Mouse (Mus musculus) forebrain, embryonic 12.5 days (tissue): ENCODE measurements at regions not wholly inside any gene's neighbourhood (a gene's known extent, or its start where the extent isn't known, plus 50 kb on each side); places are given as distances from the start of the nearest gene placed in this dataset.

Source experiments
- ATAC-seq: fragments of 200-750 bp; cut with Nextera tagmentation; 2 replicates; pipeline ENCODE4 v1.8.0; 2017; ENCODE audit warnings: moderate TSS enrichment; ENCODE audit not compliant: low FRiP score
- H3K27ac ChIP-seq: fragments of 300-500 bp; sonication (generic); 2 replicates; pipeline ENCODE4 v1.5.1; 2016; ENCODE audit warnings: mild to moderate bottlenecking
- H3K27me3 ChIP-seq: fragments of 300-500 bp; sonication (generic); 2 replicates; pipeline ENCODE4 v1.6.1; 2016; ENCODE audit warnings: mild to moderate bottlenecking
- H3K36me3 ChIP-seq: fragments of 300-500 bp; sonication (generic); replicated peaks from 2 replicates; pipeline ENCODE4 v1.6.1; 2016; ENCODE audit warnings: mild to moderate bottlenecking
- H3K4me1 ChIP-seq: fragments of 300-500 bp; sonication (generic); 2 replicates; pipeline ENCODE4 v1.6.1; 2016
- H3K4me2 ChIP-seq: fragments of 300-500 bp; sonication (generic); 2 replicates; pipeline ENCODE4 v1.6.1; 2016; ENCODE audit warnings: mild to moderate bottlenecking, moderate library complexity
- H3K4me3 ChIP-seq: fragments of 300-500 bp; sonication (generic); replicated peaks from 2 replicates; pipeline ENCODE4 v1.5.1; 2016; ENCODE audit warnings: mild to moderate bottlenecking
- H3K9ac ChIP-seq: fragments of 300-500 bp; sonication (generic); 2 replicates; pipeline ENCODE4 v1.6.1; 2016; ENCODE audit warnings: mild to moderate bottlenecking
- H3K9me3 ChIP-seq: fragments of 300-500 bp; sonication (generic); 2 replicates; pipeline ENCODE4 v1.6.1; 2016
- WGBS: fragments of 180-500 bp; shearing (Covaris S2); methylation state at CpG from one replicate; pipeline ENCODE4 v1.1.7; 2016; 5-methylcytosine and 5-hydroxymethylcytosine counted together

DNA sequence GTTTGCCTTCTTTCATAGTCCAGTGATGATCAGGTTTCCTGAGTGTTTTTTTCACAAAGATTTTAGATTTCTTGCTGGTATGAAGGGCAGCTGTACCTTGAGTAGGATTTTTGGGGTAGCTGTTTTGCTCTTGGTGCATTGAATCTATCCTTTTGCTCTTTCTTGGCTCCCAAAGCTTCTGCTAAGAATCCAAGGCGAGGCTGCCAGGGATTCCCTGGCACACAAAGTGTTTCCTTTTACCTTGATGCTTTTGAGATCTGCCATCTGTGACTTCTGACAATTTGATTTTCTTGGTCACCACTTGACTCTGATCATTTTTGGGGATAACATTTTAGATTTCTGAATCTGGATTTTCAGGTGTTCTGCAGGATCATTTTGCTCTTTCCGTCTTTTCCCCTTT, 144.3 kb upstream of the Ghitm start:
- no peak overlapping the region for H3K27ac ChIP-seq
- no peaks in the 10 kb centered on the region for H3K36me3 ChIP-seq
- H3K4me2 ChIP-seq = no peak overlapping the region
- no peak overlapping the region for H3K4me3 ChIP-seq
- WGBS = 86% methylated on average over 2 of the region's 2 CpGs
- no peak overlapping the region for H3K9ac ChIP-seq
- H3K27me3 ChIP-seq = no peaks in the 10 kb centered on the region
- no peaks in the 10 kb centered on the region for H3K9me3 ChIP-seq
- no peak for ATAC-seq
- 0 out of 2 replicates have a peak, but pooled peaks cover 2% of the 10 kb centered on the region for H3K4me1 ChIP-seq

DNA sequence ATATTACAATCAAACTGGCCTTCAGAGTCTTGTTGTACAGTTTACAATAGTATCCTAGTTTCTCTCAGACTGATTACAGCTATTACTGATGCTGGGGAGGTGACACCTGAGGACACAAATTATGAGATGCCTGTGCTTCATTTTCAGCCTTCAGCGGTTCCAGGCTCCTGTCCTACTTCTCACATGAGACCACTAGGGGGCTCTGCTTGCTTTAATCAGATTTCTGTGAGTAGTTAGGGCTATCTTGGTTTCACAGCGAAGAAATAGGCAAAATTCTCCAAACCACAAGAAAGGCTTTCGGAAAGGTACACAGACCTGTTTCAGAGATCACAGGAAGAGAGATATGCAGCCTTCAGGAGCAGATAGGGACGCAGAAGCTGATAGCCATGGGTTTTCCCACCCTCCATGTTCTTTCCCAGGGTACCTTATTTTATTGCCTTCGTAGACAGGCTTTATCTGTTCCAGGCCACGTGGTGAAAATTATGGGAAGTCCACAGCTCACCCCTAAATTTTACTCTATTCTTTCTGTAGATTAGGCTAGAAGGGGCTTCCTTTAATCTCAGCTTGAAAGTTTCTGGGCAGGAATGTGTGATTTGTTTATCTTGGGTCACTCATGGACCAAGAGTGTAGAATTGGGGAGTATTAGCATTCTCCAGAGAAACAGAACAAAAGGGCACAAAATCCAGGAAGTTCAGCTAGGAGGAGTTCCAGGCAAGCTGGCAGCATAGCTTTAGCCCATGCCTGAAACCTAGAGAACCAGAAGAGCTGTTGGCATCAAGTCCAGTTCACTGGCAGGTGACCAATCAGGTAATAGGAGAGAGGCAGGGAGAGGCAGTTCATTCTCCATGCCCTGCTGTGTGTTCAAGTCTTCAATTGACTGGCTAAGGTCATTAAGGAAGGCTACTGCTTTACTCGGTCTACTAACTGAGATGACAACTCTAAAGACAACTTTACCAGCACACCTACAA, 141.9 kb upstream of the Ghitm start:
- H3K9me3 ChIP-seq = no peaks in the 10 kb centered on the region
- no peaks in the 10 kb centered on the region for H3K36me3 ChIP-seq
- no peak overlapping the region for H3K4me2 ChIP-seq
- WGBS = 66% methylated on average over 7 of the region's 7 CpGs
- no peak for ATAC-seq
- no peaks in the 10 kb centered on the region for H3K4me1 ChIP-seq
- no peak overlapping the region for H3K9ac ChIP-seq
- H3K27ac ChIP-seq = no peak overlapping the region
- H3K27me3 ChIP-seq = no peaks in the 10 kb centered on the region
- H3K4me3 ChIP-seq = no peak overlapping the region

DNA sequence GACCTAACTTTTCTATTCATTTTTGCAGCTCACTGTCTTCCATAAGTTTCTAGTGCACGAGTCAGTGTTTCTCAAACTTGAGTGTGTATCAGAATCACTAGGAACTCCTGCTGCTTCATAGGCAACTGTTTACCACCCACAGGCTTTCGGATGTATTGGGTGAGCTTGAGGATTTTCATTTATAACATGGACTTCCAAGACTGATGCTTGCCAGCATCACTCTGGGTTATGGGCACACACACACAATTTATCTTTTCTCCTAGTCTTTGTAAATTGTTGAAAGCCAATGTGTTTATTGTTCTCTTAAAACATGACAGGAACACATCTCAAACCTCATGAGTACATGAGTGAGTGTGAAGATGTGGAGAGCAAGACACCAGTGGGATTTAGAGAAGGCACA, 137.0 kb upstream of the Ghitm start:
- 75% methylated on average over 2 of the region's 2 CpGs for WGBS
- Histone ChIP-seq H3K27me3 (no peaks in the 10 kb centered on the region), H3K27ac (no peak overlapping the region; the same call in 1 of the 2 replicates), H3K4me2 (no peak overlapping the region), H3K4me3 (no peak overlapping the region), H3K4me1 (peaks cover 12% of the 10 kb centered on the region), H3K9me3 (no peaks in the 10 kb centered on the region), H3K36me3 (no peaks in the 10 kb centered on the region), H3K9ac (no peak overlapping the region)
- ATAC-seq = no peak

- Histone ChIP-seq H3K9ac (no peak overlapping the region), H3K27me3 (no peaks in the 10 kb centered on the region), H3K4me1 (peaks cover 12% of the 10 kb centered on the region), H3K36me3 (no peaks in the 10 kb centered on the region), H3K27ac (peak overlapping the region; percentile 31; the same call in 1 of the 2 replicates), H3K4me3 (no peak overlapping the region), H3K9me3 (no peaks in the 10 kb centered on the region), H3K4me2 (no peak overlapping the region)
- 25% methylated on average over 6 of the region's 6 CpGs for WGBS
- peak; percentile 77 for ATAC-seq
Measured at GRCm38 (mm10) chr14:37271015-37271933, 136.2 kb upstream of the Ghitm start.

DNA sequence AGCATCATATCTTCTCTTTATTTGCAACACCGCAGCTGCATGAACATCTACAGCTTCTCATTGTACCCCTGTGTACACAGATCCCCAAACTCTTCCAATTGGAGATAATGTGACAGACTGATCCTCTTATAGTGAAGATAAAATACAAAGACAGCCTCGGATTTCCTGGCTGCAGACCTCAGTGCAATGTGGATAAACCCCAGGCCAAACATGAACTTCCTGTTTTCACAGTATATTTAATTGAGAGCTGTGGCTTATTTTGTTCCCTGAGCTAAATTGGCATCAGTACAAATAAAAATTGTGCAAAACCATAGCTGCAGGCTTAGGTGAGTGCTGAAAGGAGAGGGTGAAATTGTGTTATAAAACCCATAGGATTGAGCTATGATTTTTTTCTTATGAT, 134.8 kb upstream of the Ghitm start:
- no peaks in the 10 kb centered on the region for H3K36me3 ChIP-seq
- no peak overlapping the region for H3K4me3 ChIP-seq
- no peak for ATAC-seq
- H3K4me2 ChIP-seq = no peak overlapping the region
- no peaks in the 10 kb centered on the region for H3K9me3 ChIP-seq
- no peak overlapping the region for H3K9ac ChIP-seq
- 64% methylated on average over 2 of the region's 2 CpGs for WGBS
- H3K27ac ChIP-seq = no peak overlapping the region
- no peaks in the 10 kb centered on the region for H3K27me3 ChIP-seq
- H3K4me1 ChIP-seq = peaks cover 12% of the 10 kb centered on the region

DNA sequence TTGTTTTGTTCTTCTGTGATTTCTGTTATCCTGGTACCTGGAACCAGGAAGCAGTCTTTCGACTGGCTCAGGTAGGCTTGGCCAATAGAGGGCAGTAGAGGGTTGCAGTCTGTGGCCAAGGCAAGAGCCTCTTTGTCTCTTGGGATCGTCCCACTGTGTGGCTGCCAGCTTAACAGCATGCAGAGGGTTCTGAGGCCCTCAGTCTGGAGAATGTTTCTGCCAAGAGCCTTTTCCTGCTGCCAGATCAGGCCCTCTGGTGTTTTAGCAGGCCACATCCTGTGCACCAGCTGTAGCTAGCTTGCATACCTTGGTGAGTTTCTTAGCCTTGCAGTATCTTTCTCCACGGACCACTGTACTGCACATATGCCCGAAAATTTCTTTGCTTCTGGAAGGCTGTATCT, 103.6 kb upstream of the Ghitm start:
- peaks cover 3% of the 10 kb centered on the region; the same call in 1 of the 2 replicates for H3K4me1 ChIP-seq
- H3K27me3 ChIP-seq = no peaks in the 10 kb centered on the region
- 38% methylated on average over 4 of the region's 4 CpGs for WGBS
- H3K27ac ChIP-seq = no peak overlapping the region
- H3K9me3 ChIP-seq = no peaks in the 10 kb centered on the region
- H3K36me3 ChIP-seq = no peaks in the 10 kb centered on the region
- no peak overlapping the region for H3K4me3 ChIP-seq
- no peak overlapping the region for H3K4me2 ChIP-seq
- ATAC-seq = peak; percentile 91
- H3K9ac ChIP-seq = no peak overlapping the region

GRCm38 (mm10) chr14:37237191-37237590, 102.1 kb upstream of the Ghitm start:
- Histone ChIP-seq H3K9ac (no peak overlapping the region), H3K4me1 (peaks cover 3% of the 10 kb centered on the region; the same call in 1 of the 2 replicates), H3K27ac (no peak overlapping the region), H3K27me3 (no peaks in the 10 kb centered on the region), H3K36me3 (no peaks in the 10 kb centered on the region), H3K9me3 (no peaks in the 10 kb centered on the region), H3K4me3 (no peak overlapping the region), H3K4me2 (no peak overlapping the region)
- ATAC-seq = no peak
- WGBS = 89% methylated on average over 5 of the region's 5 CpGs

GRCm38 (mm10) chr14:37208256-37208655, 73.2 kb upstream of the Ghitm start:
- H3K4me3 ChIP-seq = no peak overlapping the region
- no peaks in the 10 kb centered on the region for H3K4me1 ChIP-seq
- no peak for ATAC-seq
- no peak overlapping the region for H3K4me2 ChIP-seq
- H3K9me3 ChIP-seq = no peaks in the 10 kb centered on the region
- H3K36me3 ChIP-seq = no peaks in the 10 kb centered on the region
- no peak overlapping the region for H3K27ac ChIP-seq
- H3K27me3 ChIP-seq = no peaks in the 10 kb centered on the region
- H3K9ac ChIP-seq = no peak overlapping the region

- WGBS = 78% methylated on average over 5 of the region's 5 CpGs
- H3K9ac ChIP-seq = no peak overlapping the region
- H3K4me3 ChIP-seq = no peak overlapping the region
- ATAC-seq = no peak
- no peak overlapping the region for H3K4me2 ChIP-seq
- H3K27me3 ChIP-seq = no peaks in the 10 kb centered on the region
- H3K9me3 ChIP-seq = no peaks in the 10 kb centered on the region
- no peak overlapping the region for H3K27ac ChIP-seq
- H3K4me1 ChIP-seq = no peaks in the 10 kb centered on the region
- no peaks in the 10 kb centered on the region for H3K36me3 ChIP-seq
Measured at GRCm38 (mm10) chr14:37189795-37190194, 54.7 kb upstream of the Ghitm start.
